Mouse (Mus musculus) cerebellum, adult 2 months (tissue): Measurements from ENCODE around the gene Fam92b. TPM values are rescaled to one million over a fixed set of nuclear protein-coding genes. Genes with fewer than 3 reads are reported as not detected.

ENCODE experiments used
- DNase-seq, 2 experiments: peaks; one replicate each; pipeline ENCODE4 v3.0.0; 2021
- H3K27ac ChIP-seq: fragments of 200-500 bp; 2 replicates; pipeline ENCODE4 v1.5.1; 2012; ENCODE audit warnings: low read length, control low read depth, inconsistent platforms; ENCODE audit not compliant: insufficient read depth
- H3K27me3 ChIP-seq: fragments of 200-500 bp; 2 replicates; pipeline ENCODE4 v1.6.1; 2012; ENCODE audit warnings: inconsistent platforms, mild to moderate bottlenecking, low read length, moderate library complexity; ENCODE audit not compliant: control insufficient read depth, insufficient read depth
- H3K4me1 ChIP-seq: fragments of 200-500 bp; 2 replicates; pipeline ENCODE4 v1.6.1; 2011; ENCODE audit warnings: low read length; ENCODE audit not compliant: control insufficient read depth, insufficient read depth
- H3K4me3 ChIP-seq: fragments of 200-500 bp; replicated peaks from 2 replicates; pipeline ENCODE3; 2011; ENCODE audit warnings: mild to moderate bottlenecking, low read depth, low read length, control low read depth; ENCODE audit not compliant: insufficient read depth
- CTCF ChIP-seq: fragments of 200-500 bp; IDR thresholded peaks from 2 replicates; pipeline ENCODE4 v1.5.1; 2011; ENCODE audit warnings: low read depth, mild to moderate bottlenecking, control low read depth, low read length, moderate library complexity, borderline replicate concordance; ENCODE audit not compliant: insufficient read depth
- POLR2A ChIP-seq: fragments of 200-500 bp; IDR thresholded peaks from 2 replicates; pipeline ENCODE4 v1.6.1; 2011; ENCODE audit warnings: low read length, control low read depth, borderline replicate concordance; ENCODE audit not compliant: insufficient read depth
- WGBS: fragments of 180-500 bp; shearing (Covaris S2); methylation state at CpG from one replicate; pipeline ENCODE4 v1.1.7; 2018; 5-methylcytosine and 5-hydroxymethylcytosine counted together
- polyA plus RNA-seq: library from polyadenylated mRNA; depleted of rRNA; stranded (reverse); fragments of >200 nt; gene quantifications from 2 replicates; pipeline ENCODE4 v1.2.3, GENCODE M21; 2012

Fam92b gene
- polyA plus RNA-seq, 1 experiment: 1.8 TPM

DNA sequence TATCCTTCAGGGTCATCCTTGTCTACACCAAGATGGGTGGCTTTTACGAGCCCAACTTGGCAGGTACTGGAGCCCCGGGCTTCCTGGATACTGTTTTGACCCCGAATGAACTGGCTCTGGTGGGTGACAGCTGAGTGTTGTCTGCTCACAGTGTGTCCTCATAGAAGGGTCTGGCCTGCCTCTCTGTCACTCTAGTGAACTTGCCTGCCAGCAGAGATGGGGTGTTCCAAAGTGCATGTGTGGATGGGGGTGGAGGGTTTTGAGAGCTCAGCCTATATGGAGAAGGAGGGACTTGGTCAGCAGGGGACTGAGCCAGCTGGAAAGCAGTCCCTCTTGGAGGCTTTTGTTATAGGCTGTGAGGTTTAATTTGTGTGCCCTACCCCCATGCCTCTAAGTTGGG is 25.3 kb upstream of the Fam92b start:
- WGBS: 46% methylated on average over 3 of the region's 3 CpGs
- H3K4me1 ChIP-seq: no peaks in the 10 kb centered on the region
- DNase-seq: no peak
- H3K27me3 ChIP-seq: no peaks in the 10 kb centered on the region
- no peak overlapping the region for H3K27ac ChIP-seq
- TF ChIP-seq POLR2A: no peak
- no peak for TF ChIP-seq CTCF
- H3K4me3 ChIP-seq: no peak overlapping the region

DNA sequence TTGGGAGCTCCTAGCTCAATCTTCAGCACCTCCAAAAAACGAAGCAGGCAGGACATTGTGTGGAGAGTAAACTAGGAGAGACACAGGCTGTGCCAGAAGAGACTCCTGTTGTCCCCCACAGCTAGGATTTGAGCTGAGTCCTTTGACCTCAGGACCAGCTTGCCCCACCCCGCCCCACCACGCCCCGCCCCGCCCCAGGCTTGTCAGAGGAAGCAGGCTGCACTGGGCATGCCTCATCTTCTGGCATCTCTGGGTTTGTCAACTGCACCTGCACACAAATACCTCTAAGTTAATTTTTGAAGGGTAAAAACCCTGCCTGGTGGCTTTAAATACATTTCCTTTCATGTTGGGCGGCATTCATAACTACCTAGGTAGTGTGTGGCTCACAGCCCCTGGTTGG is 24.1 kb upstream of the Fam92b start:
- no peaks in the 10 kb centered on the region for H3K4me1 ChIP-seq
- no peaks in the 10 kb centered on the region for H3K27me3 ChIP-seq
- WGBS: 95% methylated on average over 6 of the region's 6 CpGs
- TF ChIP-seq POLR2A (no peak), CTCF (no peak)
- H3K4me3 ChIP-seq: no peak overlapping the region
- H3K27ac ChIP-seq: no peak overlapping the region
- DNase-seq: no peak

DNA sequence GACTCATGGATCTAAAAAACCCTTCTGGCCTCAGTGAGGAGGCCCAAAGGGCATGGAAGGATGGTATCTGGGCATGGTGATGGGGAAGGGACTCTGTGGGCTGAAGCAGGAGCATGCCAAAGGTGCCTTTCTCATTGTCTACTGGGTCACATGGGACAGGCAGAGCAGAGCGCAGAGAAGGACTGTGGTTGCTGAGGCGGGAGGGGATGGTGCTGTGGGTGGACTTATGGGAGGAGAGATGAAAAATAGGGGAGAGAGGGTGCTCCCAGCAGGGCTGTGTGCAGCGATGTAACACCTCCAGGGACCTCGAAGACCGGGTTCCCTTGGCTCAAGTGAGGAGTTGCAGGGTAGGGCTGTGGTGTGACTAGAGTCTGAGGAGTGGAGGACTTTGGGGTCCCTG is 14.9 kb upstream of the Fam92b start:
- no peak for DNase-seq
- Histone ChIP-seq H3K4me3 (no peak overlapping the region), H3K27ac (no peak overlapping the region), H3K4me1 (peaks cover 16% of the 10 kb centered on the region; the same call in 1 of the 2 replicates), H3K27me3 (no peaks in the 10 kb centered on the region)
- 98% methylated on average over 5 of the region's 5 CpGs for WGBS
- TF ChIP-seq CTCF (no peak), POLR2A (no peak)

DNA sequence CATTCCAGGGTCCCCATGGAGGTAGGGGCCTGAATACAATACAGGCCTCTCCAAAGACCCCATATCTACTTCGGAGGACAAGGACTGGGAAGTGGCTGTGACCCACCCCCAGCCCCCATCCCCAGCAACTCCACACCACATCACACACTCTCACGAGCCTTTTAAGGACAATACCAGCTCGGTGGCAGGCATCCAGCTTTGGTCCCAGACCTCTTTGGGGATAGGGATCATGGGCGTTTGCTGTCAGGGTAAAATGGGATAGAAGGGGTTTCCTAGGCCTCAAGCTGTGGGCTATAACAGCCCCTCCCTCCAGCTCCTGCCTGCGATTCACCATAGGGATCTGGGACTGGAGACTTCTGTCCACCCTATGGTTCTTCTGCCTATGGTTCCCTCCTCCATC is 14.4 kb upstream of the Fam92b start:
- DNase-seq: no peak
- H3K27ac ChIP-seq: no peak overlapping the region
- WGBS: 57% methylated on average over 5 of the region's 5 CpGs
- TF ChIP-seq CTCF: no peak
- H3K4me1 ChIP-seq: peaks cover 16% of the 10 kb centered on the region; the same call in 1 of the 2 replicates
- no peaks in the 10 kb centered on the region for H3K27me3 ChIP-seq
- no peak overlapping the region for H3K4me3 ChIP-seq

DNA sequence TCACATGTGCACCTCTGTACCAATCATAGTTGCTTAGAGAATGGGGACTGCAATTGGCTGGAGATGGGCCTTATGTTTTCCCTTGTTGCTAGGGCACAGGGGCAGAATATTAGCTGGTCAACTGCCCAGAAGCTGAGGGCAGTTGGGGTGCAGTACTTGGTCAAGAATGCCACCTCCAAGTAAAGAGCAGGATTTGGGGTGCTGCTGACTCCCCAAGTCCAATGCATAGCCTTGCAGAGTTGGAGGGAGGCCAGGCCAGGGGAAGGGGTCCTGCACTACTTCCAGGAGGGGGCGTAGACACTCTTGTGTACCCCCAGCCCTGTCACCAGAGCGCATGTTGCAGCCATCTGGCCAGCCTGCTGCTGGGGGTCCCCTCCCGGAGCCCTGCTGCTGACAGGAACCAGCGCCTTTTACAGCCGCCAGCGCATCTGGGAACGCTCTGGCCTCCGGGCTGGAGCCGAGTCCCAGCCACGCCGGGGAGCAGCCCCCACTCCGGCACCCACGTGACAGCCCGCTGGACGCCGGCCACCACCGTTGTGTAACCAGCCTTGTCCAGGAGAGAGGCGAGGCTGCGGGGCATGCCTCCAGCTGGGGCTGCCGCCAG is 13.6 kb upstream of the Fam92b start:
- peak overlapping the region; percentile 53 for H3K4me3 ChIP-seq
- DNase-seq: peak; percentile 84 to 90
- whole genome bisulfite sequencing: 1% methylated on average over 20 of the region's 20 CpGs
- H3K4me1 ChIP-seq: peaks cover 16% of the 10 kb centered on the region; the same call in 1 of the 2 replicates
- peak overlapping the region; percentile 93 for H3K27ac ChIP-seq
- no peak for TF ChIP-seq CTCF
- peak; percentile 32; the same call in 1 of the 2 replicates for TF ChIP-seq POLR2A
- no peaks in the 10 kb centered on the region for H3K27me3 ChIP-seq

DNA sequence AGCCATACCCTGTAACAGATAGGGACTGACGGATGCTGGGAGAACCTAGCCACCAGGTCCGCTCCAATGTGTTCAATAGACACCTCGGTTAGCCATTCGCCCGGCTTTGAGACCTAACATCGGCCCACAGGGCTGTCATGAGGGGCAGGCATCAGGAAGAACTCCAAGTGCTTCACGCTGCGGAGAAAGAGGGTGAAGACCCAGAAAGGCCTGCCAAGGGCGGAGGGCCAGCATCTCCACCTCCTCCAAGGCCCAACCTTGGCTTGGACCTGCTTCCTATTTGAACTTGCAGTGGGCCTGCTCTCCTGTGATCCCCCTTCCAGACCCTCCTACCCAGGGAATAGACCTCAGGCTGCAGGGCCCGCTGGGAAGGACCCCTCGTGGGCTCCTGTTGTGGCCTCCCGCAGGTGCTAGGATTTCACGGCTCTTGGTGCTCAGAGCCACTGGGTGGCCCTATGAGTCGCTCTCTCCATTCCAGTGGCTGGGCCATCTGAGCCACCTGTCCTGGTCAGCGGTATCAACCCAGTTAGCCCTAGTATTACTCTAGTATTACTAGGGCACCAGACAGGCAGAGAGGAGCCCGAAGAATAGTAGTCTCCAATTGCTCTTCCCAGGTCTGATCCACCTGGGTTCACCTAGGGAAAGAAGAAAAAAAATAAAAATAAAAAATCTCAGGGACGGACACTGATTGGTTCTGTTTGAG is 13.0 kb upstream of the Fam92b start:
- WGBS: 46% methylated on average over 17 of the region's 17 CpGs

DNA sequence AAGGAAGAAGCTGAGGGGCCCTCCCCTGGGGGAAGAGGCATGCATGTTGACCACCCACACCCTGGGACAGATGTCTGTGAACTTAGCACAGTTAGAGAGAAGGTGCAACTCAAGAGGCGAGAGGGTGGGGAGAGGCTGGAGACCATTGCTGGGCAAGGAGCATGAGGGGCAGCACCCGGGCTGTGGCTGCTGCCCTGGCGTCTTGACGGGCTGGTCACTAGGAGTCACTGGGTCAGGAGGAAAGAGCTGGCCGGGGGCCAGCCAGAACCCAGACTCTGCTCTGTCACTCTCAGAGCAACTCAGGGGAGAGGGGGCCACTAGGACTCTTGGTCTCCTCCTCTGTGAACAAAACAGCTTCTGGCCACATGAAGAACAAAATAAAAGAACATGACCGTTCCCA is 12.2 kb upstream of the Fam92b start:
- no peak for TF ChIP-seq POLR2A
- TF ChIP-seq CTCF: no peak
- Histone ChIP-seq H3K27me3 (no peaks in the 10 kb centered on the region), H3K27ac (no peak overlapping the region), H3K4me3 (no peak overlapping the region), H3K4me1 (peaks cover 23% of the 10 kb centered on the region; the same call in 1 of the 2 replicates)
- 81% methylated on average over 6 of the region's 6 CpGs for WGBS
- DNase-seq: no peak

More for the DNA sequence above, 13.0 kb upstream of the Fam92b start:
- peaks cover 22% of the 10 kb centered on the region; the same call in 1 of the 2 replicates for H3K4me1 ChIP-seq
- peak overlapping the region; percentile 78 for H3K27ac ChIP-seq
- TF ChIP-seq CTCF (no peak), POLR2A (peak; percentile 61; the same call in 1 of the 2 replicates)
- no peaks in the 10 kb centered on the region for H3K27me3 ChIP-seq
- peak; percentile 35 to 48 for DNase-seq
- peak overlapping the region; percentile 33 for H3K4me3 ChIP-seq

DNA sequence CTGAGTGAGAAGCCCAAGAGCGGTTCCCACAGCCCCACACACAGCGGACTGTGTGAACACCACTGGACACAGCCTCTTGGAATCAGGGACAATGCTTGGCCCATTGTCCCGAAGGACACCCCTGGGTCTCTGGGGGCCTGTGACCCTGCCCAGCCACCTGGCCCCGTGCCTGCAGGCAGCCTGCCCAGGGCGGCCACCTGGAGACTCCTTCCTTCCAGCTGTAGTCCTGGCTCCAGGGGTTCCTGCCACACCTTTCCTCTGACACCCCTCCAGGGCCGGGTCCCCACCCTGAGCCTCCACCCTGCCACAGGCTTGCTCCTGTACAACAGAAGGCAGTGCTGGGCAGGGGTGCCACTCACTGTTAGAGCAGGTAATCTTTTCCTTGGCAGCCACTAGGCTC is 11.2 kb upstream of the Fam92b start:
- no peak overlapping the region for H3K4me3 ChIP-seq
- 74% methylated on average over 6 of the region's 6 CpGs for WGBS
- no peak overlapping the region for H3K27ac ChIP-seq
- DNase-seq: no peak
- TF ChIP-seq CTCF (no peak), POLR2A (no peak)
- H3K4me1 ChIP-seq: peaks cover 23% of the 10 kb centered on the region; the same call in 1 of the 2 replicates
- no peaks in the 10 kb centered on the region for H3K27me3 ChIP-seq
